Mouse (Mus musculus) lung, postnatal 0 days (tissue): ENCODE data around the gene Vmn2r56. TPM values are rescaled to one million over a fixed set of nuclear protein-coding genes. Genes with fewer than 3 reads are reported as not detected.

Experiments used
- ATAC-seq: fragments of 200-750 bp; cut with Nextera tagmentation; 2 replicates; pipeline ENCODE4 v1.8.0; 2017; ENCODE audit warnings: moderate library complexity
- DNase-seq: peaks from one replicate; pipeline ENCODE4 v3.0.0-alpha.2; 2016; ENCODE audit warnings: low spot score
- H3K27ac ChIP-seq: fragments of 300-500 bp; sonication (generic); 2 replicates; pipeline ENCODE4 v1.5.1; 2014; ENCODE audit warnings: antibody characterized with exemption, mild to moderate bottlenecking, low read length, mixed read lengths
- H3K27me3 ChIP-seq: fragments of 300-500 bp; sonication (generic); replicated peaks from 2 replicates; pipeline ENCODE4 v1.6.1; 2014; ENCODE audit warnings: low read length, mixed read lengths; ENCODE audit not compliant: insufficient read depth
- H3K36me3 ChIP-seq: fragments of 300-500 bp; sonication (generic); 2 replicates; pipeline ENCODE4 v1.6.1; 2014; ENCODE audit warnings: low read length, mixed read lengths; ENCODE audit not compliant: insufficient read depth
- H3K4me1 ChIP-seq: fragments of 300-500 bp; sonication (generic); 2 replicates; pipeline ENCODE4 v1.6.1; 2014; ENCODE audit warnings: antibody characterized with exemption, low read depth, low read length, mixed read lengths; ENCODE audit not compliant: insufficient read depth
- H3K4me2 ChIP-seq: fragments of 300-500 bp; sonication (generic); replicated peaks from 2 replicates; pipeline ENCODE4 v1.6.1; 2014; ENCODE audit warnings: low read depth, mild to moderate bottlenecking, low read length, moderate library complexity, mixed read lengths
- H3K4me3 ChIP-seq: fragments of 300-500 bp; sonication (generic); 2 replicates; pipeline ENCODE4 v1.5.1; 2014; ENCODE audit warnings: low read depth, low read length
- H3K9ac ChIP-seq: fragments of 300-500 bp; sonication (generic); replicated peaks from 2 replicates; pipeline ENCODE4 v1.6.1; 2014; ENCODE audit warnings: low read depth, mild to moderate bottlenecking
- H3K9me3 ChIP-seq: fragments of 300-500 bp; sonication (generic); 2 replicates; pipeline ENCODE4 v1.6.1; 2016; ENCODE audit warnings: low read length, mixed read lengths
- CTCF ChIP-seq: IDR thresholded peaks from 2 replicates; pipeline ENCODE4 v1.5.1; 2016; ENCODE audit warnings: antibody characterized with exemption, mild to moderate bottlenecking
- EP300 ChIP-seq: IDR thresholded peaks from 2 replicates; pipeline ENCODE4 v1.6.1; 2016; ENCODE audit warnings: antibody characterized with exemption, mild to moderate bottlenecking, control low read depth
- WGBS: fragments of 180-500 bp; shearing (Covaris S2); extraction: QIAGEN DNeasy Blood & Tissue Kit; methylation state at CpG from one replicate; pipeline ENCODE4 v1.1.7; 2014; 5-methylcytosine and 5-hydroxymethylcytosine counted together
- polyA plus RNA-seq: library from polyadenylated mRNA; unstranded; fragments of >200 nt; fragmentation: Nextera tagmentation; extraction: Ambion mirVana; gene quantifications from 2 replicates; pipeline ENCODE4 v1.2.1, GENCODE M21; 2015

Gene Vmn2r56
- polyA plus RNA-seq = not detected in 2 replicates

DNA sequence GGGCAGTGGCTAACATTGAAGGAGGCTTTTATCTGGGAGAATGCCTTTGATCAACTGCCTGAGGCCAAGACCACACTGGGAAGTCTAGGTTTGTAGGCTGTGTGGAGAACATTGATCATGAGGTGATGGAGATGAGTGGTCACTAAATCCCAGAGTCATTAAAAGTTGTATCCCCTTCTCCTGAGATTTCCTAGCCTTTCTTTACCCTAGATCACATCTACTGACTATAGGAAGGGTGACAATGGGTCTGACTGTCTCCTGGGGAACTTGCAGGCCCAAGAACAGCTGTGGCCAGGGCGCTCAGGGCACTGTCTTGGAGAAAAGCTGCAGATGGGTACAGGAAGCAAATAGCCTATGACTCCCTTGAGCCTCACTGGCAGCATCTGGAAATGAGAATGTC lies at the start of gene Vmn2r56:
Vmn2r56 (minus strand) TSS at position 101 of the 400 bp plus-strand sequence.
- no peak within 1 kb of the TSS for H3K4me3 ChIP-seq
- no peak within 1 kb of the TSS for H3K9ac ChIP-seq
- H3K27me3 ChIP-seq = no peaks in the 10 kb centered on the region
- H3K4me2 ChIP-seq = no peak within 1 kb of the TSS
- no peak within 1 kb of the TSS for H3K27ac ChIP-seq
- 30% methylated on average over 1 of the region's 1 CpGs for WGBS
- H3K9me3 ChIP-seq = no peaks in the 10 kb centered on the region
- TF ChIP-seq CTCF (no peak), EP300 (no peak)
- no peaks in the 10 kb centered on the region for H3K4me1 ChIP-seq
- no peaks in the 10 kb centered on the region for H3K36me3 ChIP-seq
- no peak for ATAC-seq
- no peak for DNase-seq

DNA sequence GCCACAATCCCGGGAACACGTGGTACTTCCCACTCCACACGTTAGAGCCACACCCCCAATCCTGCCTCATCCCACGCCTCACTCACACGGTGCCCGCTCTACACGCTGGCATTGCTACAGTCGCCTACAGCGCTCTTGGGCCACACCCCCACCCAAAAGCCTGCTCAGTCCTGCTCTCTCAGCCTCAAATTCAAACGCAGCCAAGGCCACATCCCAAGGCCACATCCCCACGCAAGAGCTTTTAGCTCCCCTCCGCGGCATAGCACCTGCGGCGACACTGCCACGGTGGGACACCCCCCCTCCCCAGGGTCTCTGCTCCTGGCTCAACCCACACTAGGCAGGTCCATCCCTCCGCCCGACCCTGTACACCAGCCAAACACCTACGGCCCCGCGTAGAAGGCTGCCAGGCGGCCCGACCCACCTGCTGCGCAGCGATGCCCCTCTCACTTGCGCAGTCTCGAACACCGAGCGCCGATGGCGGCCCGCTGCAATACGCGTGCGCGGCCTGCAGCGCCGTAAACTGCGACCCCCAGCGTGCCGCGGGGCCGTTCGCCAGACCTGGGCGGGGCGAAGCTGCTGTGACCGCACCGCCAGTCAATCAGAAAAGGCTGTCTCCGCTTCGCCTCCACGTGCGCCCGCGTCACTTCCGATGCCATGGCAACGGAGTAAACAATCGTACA lies 45.5 kb upstream of the Vmn2r56 start:
- no peak overlapping the region for H3K27ac ChIP-seq
- H3K4me3 ChIP-seq = peak overlapping the region; percentile 58
- peaks cover 4% of the 10 kb centered on the region; the same call in 1 of the 2 replicates for H3K4me1 ChIP-seq
- ATAC-seq (peak; percentile 95), DNase-seq (peak; percentile 84)
- WGBS = 2% methylated on average over 56 of the region's 57 CpGs
- no peaks in the 10 kb centered on the region for H3K27me3 ChIP-seq
- no peaks in the 10 kb centered on the region for H3K36me3 ChIP-seq
- no peaks in the 10 kb centered on the region for H3K9me3 ChIP-seq
- H3K9ac ChIP-seq = peak overlapping the region; percentile 34
- peak overlapping the region; percentile 98 for H3K4me2 ChIP-seq
- TF ChIP-seq CTCF (no peak), EP300 (no peak)

DNA sequence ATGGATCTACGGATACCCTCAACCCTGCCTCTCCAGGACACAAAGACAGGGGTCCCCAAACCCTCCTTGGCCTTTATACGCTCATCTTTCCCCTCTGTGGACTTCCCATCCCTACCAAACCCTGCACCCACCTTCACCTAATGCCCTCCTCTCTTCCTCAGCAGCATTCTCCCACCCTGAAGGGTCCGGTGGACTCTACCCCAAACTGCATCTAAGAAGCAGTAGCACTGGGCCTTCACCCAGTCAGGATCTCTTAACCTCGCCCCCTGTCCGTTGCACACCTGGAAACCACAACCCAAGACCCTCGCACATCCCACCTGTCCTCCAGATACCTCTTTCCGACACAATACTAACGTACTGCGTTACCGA lies 45.0 kb upstream of the Vmn2r56 start:
- TF ChIP-seq EP300 = no peak
- Histone ChIP-seq H3K9me3 (no peaks in the 10 kb centered on the region), H3K4me2 (peak overlapping the region; percentile 98), H3K9ac (peak overlapping the region; percentile 34), H3K4me1 (peaks cover 4% of the 10 kb centered on the region; the same call in 1 of the 2 replicates), H3K4me3 (peak overlapping the region; percentile 58), H3K36me3 (no peaks in the 10 kb centered on the region), H3K27ac (no peak overlapping the region), H3K27me3 (no peaks in the 10 kb centered on the region)
- DNase-seq (no peak), ATAC-seq (no peak)
- WGBS = 24% methylated on average over 10 of the region's 10 CpGs

DNA sequence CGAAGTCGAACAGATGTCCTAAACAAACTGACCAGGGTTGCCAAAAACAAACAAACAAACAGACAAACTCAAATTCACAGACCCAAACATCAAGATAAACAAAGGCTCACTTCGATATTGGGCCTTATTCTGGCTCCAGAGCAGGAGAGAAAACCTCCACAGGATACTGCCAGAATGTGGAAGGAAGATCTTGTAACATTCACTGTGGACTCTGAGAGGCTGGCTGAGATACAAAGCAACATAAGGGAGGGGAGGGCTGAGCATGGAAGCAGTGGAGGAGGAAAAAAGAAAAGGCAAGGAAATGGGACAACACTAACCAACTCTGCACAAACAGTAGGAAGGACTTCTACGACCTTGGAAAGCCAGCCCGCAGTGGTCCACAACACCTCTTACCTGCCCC lies 44.3 kb upstream of the Vmn2r56 start:
- H3K4me2 ChIP-seq = no peak overlapping the region
- no peaks in the 10 kb centered on the region for H3K36me3 ChIP-seq
- H3K4me3 ChIP-seq = no peak overlapping the region
- H3K9me3 ChIP-seq = no peaks in the 10 kb centered on the region
- no peaks in the 10 kb centered on the region for H3K27me3 ChIP-seq
- no peak overlapping the region for H3K9ac ChIP-seq
- WGBS = 70% methylated on average over 5 of the region's 5 CpGs
- peaks cover 4% of the 10 kb centered on the region; the same call in 1 of the 2 replicates for H3K4me1 ChIP-seq
- no peak for DNase-seq
- no peak for ATAC-seq
- no peak overlapping the region for H3K27ac ChIP-seq
- TF ChIP-seq CTCF (no peak), EP300 (no peak)

DNA sequence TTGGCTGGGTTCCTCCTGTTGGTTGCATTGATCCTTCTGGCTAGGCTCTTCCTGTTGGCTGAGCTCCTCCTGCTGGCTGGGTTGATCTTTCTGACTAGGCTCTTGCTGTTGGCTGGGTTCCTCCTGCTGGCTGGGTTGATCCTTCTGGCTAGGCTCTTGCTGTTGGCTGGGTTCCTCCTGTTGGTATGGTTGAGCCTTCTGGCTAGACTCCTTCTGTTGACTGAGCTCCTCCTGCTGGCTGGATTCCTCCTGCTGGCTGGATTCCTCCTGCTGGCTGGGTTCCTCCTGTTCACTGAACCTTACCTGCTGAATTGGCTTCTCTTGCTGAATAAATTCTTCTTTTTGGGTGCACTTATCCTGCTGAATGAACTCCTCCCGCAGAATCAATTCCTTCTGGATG lies 39.8 kb upstream of the Vmn2r56 start:
- H3K27ac ChIP-seq = no peak overlapping the region
- ATAC-seq (no peak), DNase-seq (no peak)
- H3K36me3 ChIP-seq = no peaks in the 10 kb centered on the region
- H3K9ac ChIP-seq = no peak overlapping the region
- no peak overlapping the region for H3K4me3 ChIP-seq
- H3K27me3 ChIP-seq = no peaks in the 10 kb centered on the region
- TF ChIP-seq CTCF (no peak), EP300 (no peak)
- no peaks in the 10 kb centered on the region for H3K4me1 ChIP-seq
- H3K9me3 ChIP-seq = no peaks in the 10 kb centered on the region
- H3K4me2 ChIP-seq = no peak overlapping the region
- WGBS = 100% methylated on average over 1 of the region's 1 CpGs

DNA sequence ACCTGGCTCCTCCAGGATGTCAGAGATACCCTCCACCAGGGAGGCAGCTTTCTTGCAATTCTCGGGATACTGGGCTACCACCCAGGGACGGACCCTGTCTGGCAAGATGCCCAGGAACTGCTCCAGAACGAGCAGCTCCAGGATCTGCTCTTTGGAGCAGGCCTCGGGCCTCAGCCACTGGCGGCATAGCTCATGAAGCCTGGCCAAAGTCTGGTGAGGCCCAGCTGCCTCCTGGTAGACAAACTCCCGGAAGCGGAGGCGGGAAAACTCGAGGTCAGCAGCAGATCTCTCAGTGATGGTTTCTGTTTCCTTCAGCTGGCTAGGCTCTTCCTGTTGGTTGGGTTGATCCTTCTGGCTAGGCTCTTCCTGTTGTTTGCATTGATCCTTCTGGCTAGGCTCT lies 39.3 kb upstream of the Vmn2r56 start:
- H3K4me2 ChIP-seq = no peak overlapping the region
- no peaks in the 10 kb centered on the region for H3K9me3 ChIP-seq
- H3K4me1 ChIP-seq = no peaks in the 10 kb centered on the region
- 78% methylated on average over 9 of the region's 9 CpGs for WGBS
- no peaks in the 10 kb centered on the region for H3K36me3 ChIP-seq
- no peak overlapping the region for H3K27ac ChIP-seq
- TF ChIP-seq CTCF (no peak), EP300 (no peak)
- ATAC-seq = no peak
- no peak overlapping the region for H3K4me3 ChIP-seq
- no peak for DNase-seq
- no peak overlapping the region for H3K9ac ChIP-seq
- H3K27me3 ChIP-seq = no peaks in the 10 kb centered on the region
